Mouse (Mus musculus) lung, postnatal 0 days (tissue): ENCODE results near the gene Mta3.

Experiments
- CTCF ChIP-seq: IDR thresholded peaks from 2 replicates; pipeline ENCODE4 v1.5.1; 2016; ENCODE audit warnings: antibody characterized with exemption, mild to moderate bottlenecking
- EP300 ChIP-seq: IDR thresholded peaks from 2 replicates; pipeline ENCODE4 v1.6.1; 2016; ENCODE audit warnings: antibody characterized with exemption, mild to moderate bottlenecking, control low read depth

DNA sequence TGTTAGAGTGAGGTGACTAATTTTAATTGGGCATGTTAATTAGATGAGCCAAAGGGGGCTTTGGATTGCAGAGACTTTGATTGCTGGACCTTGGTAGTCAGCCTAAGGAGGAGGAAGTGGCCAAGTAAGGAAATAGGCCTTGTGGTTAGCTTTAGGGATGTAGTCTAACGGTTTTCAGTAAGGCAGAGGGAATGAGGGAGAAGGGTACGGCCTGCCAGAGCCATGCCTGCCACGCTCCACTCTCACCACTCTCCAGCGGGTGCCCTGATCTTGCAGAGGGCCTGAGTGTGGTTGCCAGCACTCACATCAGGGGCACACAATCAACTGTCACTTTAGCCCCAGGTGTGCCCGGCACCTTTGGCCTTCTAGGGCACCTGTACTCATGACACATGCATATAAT lies 84.2 kb downstream of the Mta3 start:
- TF ChIP-seq CTCF (no peak), EP300 (no peak)
